Mouse (Mus musculus): Measurements from ENCODE around the gene Dlx1. TPM values are rescaled to one million over a fixed set of nuclear protein-coding genes. Genes with fewer than 3 reads are reported as not detected.

Gene Dlx1
- polyA plus RNA-seq, 1 experiment from 2014 or later = 12.5 TPM

- peaks cover 97% of the 10 kb centered on the region for H3K27me3 ChIP-seq
- no peaks in the 10 kb centered on the region for H3K36me3 ChIP-seq
- H3K27ac ChIP-seq (replicated peaks) = peak overlapping the region; percentile 71
- H3K4me2 ChIP-seq (replicated peaks) = peak overlapping the region; percentile 88
- peak overlapping the region; percentile 35 for H3K9ac ChIP-seq
- H3K4me1 ChIP-seq = peaks cover 38% of the 10 kb centered on the region
- under 1% methylated on average over 60 of the region's 60 CpGs for WGBS
- peak; percentile 90 for ATAC-seq (ENCODE audit: insufficient number of reproducible peaks, low FRiP score, low TSS enrichment, low read depth)
- H3K4me3 ChIP-seq (replicated peaks) = peak overlapping the region; percentile 53
- H3K9me3 ChIP-seq (replicated peaks) = no peaks in the 10 kb centered on the region
These were observed 1.8 kb downstream of the Dlx1 start for GRCm38 (mm10) chr2:71529511-71530351.

- H3K4me2 ChIP-seq (replicated peaks) = peak overlapping the region; percentile 88
- 0 out of 2 replicates have a peak overlapping the region, but pooled peaks have one; percentile 2 for H3K27ac ChIP-seq (replicated peaks)
- WGBS = 3% methylated on average over 34 of the region's 34 CpGs
- H3K9ac ChIP-seq = peak overlapping the region; percentile 18; the same call in 1 of the 2 replicates
- ATAC-seq (ENCODE audit: insufficient number of reproducible peaks, low FRiP score, low TSS enrichment, low read depth) = no peak
- H3K27me3 ChIP-seq = peaks cover 96% of the 10 kb centered on the region
- H3K9me3 ChIP-seq (replicated peaks) = no peaks in the 10 kb centered on the region
- peaks cover 38% of the 10 kb centered on the region for H3K4me1 ChIP-seq
- H3K36me3 ChIP-seq = no peaks in the 10 kb centered on the region
- H3K4me3 ChIP-seq (replicated peaks) = peak overlapping the region; percentile 53
These were observed 2.6 kb downstream of the Dlx1 start for GRCm38 (mm10) chr2:71530391-71531123.

- H3K4me1 ChIP-seq = peaks cover 38% of the 10 kb centered on the region
- no peaks in the 10 kb centered on the region for H3K9me3 ChIP-seq (replicated peaks)
- H3K4me3 ChIP-seq (replicated peaks) = peak overlapping the region; percentile 53
These were observed 3.2 kb downstream of the Dlx1 start for GRCm38 (mm10) chr2:71531124-71531590.

GRCm38 (mm10) chr2:71531990-71532970, 4.4 kb downstream of the Dlx1 start:
- Histone ChIP-seq H3K4me3 (replicated peaks) (peak overlapping the region; percentile 53), H3K27me3 (peaks cover 92% of the 10 kb centered on the region), H3K27ac (replicated peaks) (no peak overlapping the region), H3K9ac (no peak overlapping the region), H3K9me3 (replicated peaks) (no peaks in the 10 kb centered on the region), H3K4me1 (peaks cover 38% of the 10 kb centered on the region), H3K4me2 (replicated peaks) (peak overlapping the region; percentile 88), H3K36me3 (no peaks in the 10 kb centered on the region)
- ATAC-seq (ENCODE audit: insufficient number of reproducible peaks, low FRiP score, low TSS enrichment, low read depth) = no peak
- 7% methylated on average over 43 of the region's 43 CpGs for WGBS

More at GRCm38 (mm10) chr2:71531124-71531590, 3.2 kb downstream of the Dlx1 start:
- ATAC-seq (ENCODE audit: insufficient number of reproducible peaks, low FRiP score, low TSS enrichment, low read depth) = no peak
- H3K27ac ChIP-seq (replicated peaks) = no peak overlapping the region
- H3K27me3 ChIP-seq = peaks cover 94% of the 10 kb centered on the region
- H3K36me3 ChIP-seq = no peaks in the 10 kb centered on the region
- WGBS = 6% methylated on average over 12 of the region's 12 CpGs
- H3K9ac ChIP-seq = no peak overlapping the region
- peak overlapping the region; percentile 88; the same call in 1 of the 2 replicates for H3K4me2 ChIP-seq (replicated peaks)

- H3K9ac ChIP-seq = no peak overlapping the region
- no peak for ATAC-seq (ENCODE audit: insufficient number of reproducible peaks, low FRiP score, low TSS enrichment, low read depth)
- no peak overlapping the region for H3K4me2 ChIP-seq (replicated peaks)
- H3K9me3 ChIP-seq (replicated peaks) = no peaks in the 10 kb centered on the region
- peaks cover 92% of the 10 kb centered on the region for H3K27me3 ChIP-seq
- no peak overlapping the region for H3K27ac ChIP-seq (replicated peaks)
- H3K36me3 ChIP-seq = no peaks in the 10 kb centered on the region
- H3K4me3 ChIP-seq (replicated peaks) = peak overlapping the region; percentile 53; the same call in 1 of the 2 replicates
- peaks cover 38% of the 10 kb centered on the region for H3K4me1 ChIP-seq
- 16% methylated on average over 5 of the region's 5 CpGs for WGBS
These were observed 5.2 kb downstream of the Dlx1 start for GRCm38 (mm10) chr2:71533094-71533493.

- 7% methylated on average over 20 of the region's 20 CpGs for WGBS
- no peak for ATAC-seq (ENCODE audit: insufficient number of reproducible peaks, low FRiP score, low TSS enrichment, low read depth)
- H3K36me3 ChIP-seq = no peaks in the 10 kb centered on the region
- H3K27ac ChIP-seq (replicated peaks) = no peak overlapping the region
- H3K9ac ChIP-seq = no peak overlapping the region
- H3K4me2 ChIP-seq (replicated peaks) = 0 out of 2 replicates have a peak overlapping the region, but pooled peaks have one; percentile 8
- peaks cover 32% of the 10 kb centered on the region for H3K4me1 ChIP-seq
- no peaks in the 10 kb centered on the region for H3K9me3 ChIP-seq (replicated peaks)
- peaks cover 92% of the 10 kb centered on the region for H3K27me3 ChIP-seq
- H3K4me3 ChIP-seq (replicated peaks) = no peak overlapping the region
These were observed 6.5 kb downstream of the Dlx1 start for GRCm38 (mm10) chr2:71534242-71535052.

- under 1% methylated on average over 44 of the region's 48 CpGs for WGBS
- ATAC-seq (ENCODE audit: insufficient number of reproducible peaks, low FRiP score, low TSS enrichment, low read depth) = no peak
- peaks cover 49% of the 10 kb centered on the region for H3K4me1 ChIP-seq
- peak overlapping the region; percentile 34 for H3K4me3 ChIP-seq (replicated peaks)
- peak overlapping the region; percentile 76 for H3K27ac ChIP-seq (replicated peaks)
- H3K36me3 ChIP-seq = no peaks in the 10 kb centered on the region
- H3K4me2 ChIP-seq (replicated peaks) = peak overlapping the region; percentile 57
- H3K9me3 ChIP-seq (replicated peaks) = no peaks in the 10 kb centered on the region
- H3K27me3 ChIP-seq = peaks cover 88% of the 10 kb centered on the region
- peak overlapping the region; percentile 15; the same call in 1 of the 2 replicates for H3K9ac ChIP-seq
These were observed 12.9 kb downstream of the Dlx1 start for GRCm38 (mm10) chr2:71540611-71541417.

- H3K9me3 ChIP-seq (replicated peaks) = no peaks in the 10 kb centered on the region
- peaks cover 57% of the 10 kb centered on the region for H3K4me1 ChIP-seq
- 9% methylated on average over 37 of the region's 37 CpGs for WGBS
- peak overlapping the region; percentile 76 for H3K27ac ChIP-seq (replicated peaks)
- H3K4me2 ChIP-seq (replicated peaks) = peak overlapping the region; percentile 57
- H3K9ac ChIP-seq = peak overlapping the region; percentile 15; the same call in 1 of the 2 replicates
- peak overlapping the region; percentile 34 for H3K4me3 ChIP-seq (replicated peaks)
- H3K27me3 ChIP-seq = peaks cover 88% of the 10 kb centered on the region
- ATAC-seq (ENCODE audit: insufficient number of reproducible peaks, low FRiP score, low TSS enrichment, low read depth) = no peak
- no peaks in the 10 kb centered on the region for H3K36me3 ChIP-seq
These were observed 13.7 kb downstream of the Dlx1 start for GRCm38 (mm10) chr2:71541418-71542226.
